Mouse (Mus musculus): ENCODE data around the gene Larp4.
A peak's percentile ranks its signal among the peaks of the same experiment; 100 is the strongest.

DNA sequence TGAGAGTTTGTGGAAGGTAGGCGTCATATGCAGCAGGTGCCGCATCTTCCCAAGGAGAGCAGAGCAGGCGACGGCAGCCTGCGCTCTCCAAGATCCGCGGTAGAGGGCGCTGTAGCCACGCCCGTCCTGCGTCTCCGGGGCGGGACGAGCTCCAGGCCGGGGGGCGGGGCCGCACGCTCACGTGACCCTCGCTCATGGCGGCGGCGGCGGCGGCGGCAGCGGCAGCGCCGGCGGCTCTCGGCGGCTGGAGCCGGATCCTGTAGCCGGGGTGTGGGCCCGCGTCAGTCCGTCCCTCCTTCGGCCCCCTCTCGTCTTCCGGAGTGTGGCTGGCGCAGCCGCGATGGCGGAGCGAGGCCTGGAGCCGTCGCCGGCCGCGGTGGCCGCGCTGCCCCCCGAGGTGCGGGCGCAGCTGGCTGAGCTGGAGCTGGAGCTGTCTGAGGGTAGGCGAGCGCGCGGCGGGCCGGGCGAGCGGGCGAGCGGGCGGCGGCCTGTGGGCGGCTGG is 68.7 kb downstream of the Larp4 start, which contains the start of gene Dip2b:
- TF ChIP-seq CTCF (IDR thresholded peaks at IDR 0.05; ENCODE audit: control insufficient read depth, insufficient read depth, insufficient read length) (peak; percentile 100), MYOD1 (IDR thresholded peaks at IDR 0.05; ENCODE audit: control insufficient read depth, insufficient read length, low read depth) (no peak), CEBPB (IDR thresholded peaks at IDR 0.05; ENCODE audit: low read depth) (no peak), MYOG (IDR thresholded peaks at IDR 0.05; ENCODE audit: control insufficient read depth, extremely low read depth, insufficient read length) (no peak), MAX (IDR thresholded peaks at IDR 0.05) (peak; percentile 72)

All from C2C12 (cell line).